Mouse (Mus musculus) ES-CJ7 (cell line): ENCODE results near the gene Ice1.

Experiments
- DNase-seq: peaks from one replicate; pipeline ENCODE4 v3.0.0; 2011; ENCODE audit warnings: low read depth, low spot score

Gene Ice1

GRCm38 (mm10) chr13:70637282-70637661 lies at the start of gene Ice1:
Gene Ice1 (minus strand): TSS chr13:70637634.
- peak; percentile 41 for DNase-seq

DNA sequence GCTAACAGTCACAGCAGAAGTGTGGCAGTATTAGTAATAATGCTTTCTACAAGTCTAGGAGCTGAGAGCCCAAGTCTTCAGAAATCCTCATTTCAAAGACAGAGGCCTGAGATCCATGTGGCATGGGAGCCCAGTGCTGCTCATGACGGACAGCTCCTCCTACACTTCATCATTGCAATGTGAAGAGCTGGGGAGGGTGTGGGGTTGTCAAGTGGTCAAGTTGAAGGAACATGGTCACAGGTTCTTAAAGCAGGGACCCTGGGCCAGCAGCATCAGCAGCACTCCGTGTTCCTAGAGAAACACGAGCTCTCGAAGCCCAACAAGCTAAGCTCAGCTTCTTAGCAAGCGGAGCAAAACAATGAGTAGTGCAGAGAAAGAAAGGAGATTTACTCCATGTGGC lies 48.4 kb upstream of the Ice1 start:
- no peak for DNase-seq

DNA sequence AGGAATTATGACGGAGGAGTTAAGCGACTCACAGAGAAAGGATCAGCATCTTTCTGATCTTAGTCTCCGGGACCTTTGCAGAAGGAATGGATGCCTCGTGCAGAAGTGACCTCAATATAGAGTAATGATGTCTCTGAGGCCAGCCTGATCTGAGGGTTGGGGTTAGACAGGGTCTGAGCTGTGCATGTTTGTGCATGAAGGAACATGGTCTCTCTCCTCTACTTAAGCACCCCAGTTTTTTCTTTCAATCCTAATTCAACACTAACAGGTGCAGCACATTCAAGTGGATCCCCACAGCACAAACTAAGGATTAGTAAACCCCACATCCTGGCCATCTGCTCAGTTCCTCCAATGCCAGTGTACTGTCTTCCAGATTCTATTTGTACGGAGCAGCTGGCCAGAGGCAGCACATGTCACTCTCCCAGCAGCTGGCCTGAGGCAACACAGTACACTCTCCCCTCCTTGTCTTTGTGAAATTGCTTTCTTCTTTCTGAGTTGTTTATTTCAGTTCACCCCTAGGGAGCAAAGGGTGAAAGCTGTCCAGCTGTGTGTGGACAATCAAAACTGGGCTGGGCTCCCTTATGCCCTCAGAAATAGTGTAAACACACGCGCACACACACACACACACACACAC lies 47.7 kb upstream of the Ice1 start:
- no peak for DNase-seq

DNA sequence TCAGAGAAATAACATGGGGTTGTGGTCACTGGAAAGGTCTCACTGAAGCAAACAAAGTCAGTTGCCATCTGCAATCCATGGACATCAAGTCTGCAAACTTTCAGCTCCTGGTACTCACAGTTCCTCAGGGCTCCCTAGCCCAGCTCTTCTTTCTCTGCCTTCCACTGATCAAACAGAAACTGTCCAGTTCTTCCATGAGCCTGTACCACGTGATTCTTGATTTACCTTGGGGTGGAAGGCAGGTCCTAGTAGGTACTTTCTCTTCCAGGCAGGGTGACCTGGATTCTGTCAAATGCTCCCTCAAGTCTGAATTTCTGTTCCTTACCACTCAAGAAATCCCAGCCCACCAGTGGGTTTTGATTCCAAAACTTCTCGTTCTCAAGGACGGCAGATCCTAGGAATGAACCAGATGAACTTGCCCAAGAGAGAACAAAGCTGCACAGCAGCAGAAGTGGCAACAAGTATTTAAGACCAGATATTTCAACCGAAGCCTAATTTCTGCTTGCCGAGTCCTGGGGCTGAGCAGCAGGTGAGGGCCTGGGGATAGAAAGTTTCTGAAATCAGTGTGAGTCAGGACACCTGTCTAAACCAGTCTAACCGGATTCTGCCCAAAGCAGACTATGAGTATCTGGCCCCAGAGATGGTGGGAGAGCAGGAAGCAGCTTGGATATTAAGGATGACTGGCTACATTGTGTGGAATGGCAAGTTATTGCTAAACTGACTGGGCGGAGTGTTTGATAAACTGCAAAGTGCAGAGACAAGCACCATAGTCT lies 44.2 kb upstream of the Ice1 start:
- DNase-seq, result no peak

DNA sequence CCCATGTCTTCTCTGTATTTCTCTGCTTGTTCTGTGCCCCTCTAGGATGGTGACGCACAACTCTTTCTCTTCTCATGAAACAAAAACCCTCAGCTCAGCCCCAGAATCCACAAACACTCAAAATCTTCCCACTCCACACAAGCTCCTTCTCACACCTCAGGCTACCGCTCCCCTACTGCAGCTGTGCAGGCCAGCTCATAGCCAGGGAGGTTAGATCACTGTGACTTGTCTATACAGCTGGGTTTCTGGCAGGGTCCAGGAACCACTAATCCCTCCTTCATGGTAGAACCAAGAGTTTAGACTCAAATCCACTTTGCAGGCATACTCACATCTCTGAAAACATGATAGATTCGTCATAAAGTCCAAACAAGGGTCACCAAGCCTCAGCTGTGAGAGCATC lies 42.9 kb upstream of the Ice1 start:
- no peak for DNase-seq

- DNase-seq, result no peak
Observed at GRCm38 (mm10) chr13:70677689-70678088, 40.3 kb upstream of the Ice1 start.

- DNase-seq, result no peak
Observed at GRCm38 (mm10) chr13:70676243-70677183, 39.1 kb upstream of the Ice1 start.

- DNase-seq, result no peak
Observed at GRCm38 (mm10) chr13:70674998-70675397, 37.6 kb upstream of the Ice1 start.

GRCm38 (mm10) chr13:70670080-70670479 lies 32.6 kb upstream of the Ice1 start:
- no peak for DNase-seq

- no peak for DNase-seq
Observed at GRCm38 (mm10) chr13:70659715-70660114, 22.3 kb upstream of the Ice1 start.

GRCm38 (mm10) chr13:70656741-70657140 lies 19.3 kb upstream of the Ice1 start:
- no peak for DNase-seq

DNA sequence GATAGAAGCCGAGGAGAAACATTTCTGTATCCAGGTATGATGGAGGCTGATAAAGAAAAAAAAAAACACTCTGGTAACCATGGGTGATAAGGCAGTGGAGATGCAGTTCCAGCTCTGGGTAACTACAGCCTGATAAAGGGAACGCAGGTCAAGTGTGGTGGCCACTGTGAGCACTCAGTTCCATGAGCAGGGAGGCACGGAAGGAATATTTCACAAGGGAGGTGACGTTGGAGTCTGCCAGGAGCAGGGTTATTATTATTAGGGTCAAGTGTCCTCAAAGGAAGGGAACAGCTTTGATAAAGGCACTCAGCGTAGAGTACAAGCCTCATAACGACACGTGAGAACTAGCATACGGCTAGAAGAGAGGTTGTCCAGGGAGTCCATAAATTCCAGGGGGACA lies 18.9 kb upstream of the Ice1 start:
- DNase-seq, result no peak

- no peak for DNase-seq
Observed at GRCm38 (mm10) chr13:70655570-70655969, 18.1 kb upstream of the Ice1 start.

DNA sequence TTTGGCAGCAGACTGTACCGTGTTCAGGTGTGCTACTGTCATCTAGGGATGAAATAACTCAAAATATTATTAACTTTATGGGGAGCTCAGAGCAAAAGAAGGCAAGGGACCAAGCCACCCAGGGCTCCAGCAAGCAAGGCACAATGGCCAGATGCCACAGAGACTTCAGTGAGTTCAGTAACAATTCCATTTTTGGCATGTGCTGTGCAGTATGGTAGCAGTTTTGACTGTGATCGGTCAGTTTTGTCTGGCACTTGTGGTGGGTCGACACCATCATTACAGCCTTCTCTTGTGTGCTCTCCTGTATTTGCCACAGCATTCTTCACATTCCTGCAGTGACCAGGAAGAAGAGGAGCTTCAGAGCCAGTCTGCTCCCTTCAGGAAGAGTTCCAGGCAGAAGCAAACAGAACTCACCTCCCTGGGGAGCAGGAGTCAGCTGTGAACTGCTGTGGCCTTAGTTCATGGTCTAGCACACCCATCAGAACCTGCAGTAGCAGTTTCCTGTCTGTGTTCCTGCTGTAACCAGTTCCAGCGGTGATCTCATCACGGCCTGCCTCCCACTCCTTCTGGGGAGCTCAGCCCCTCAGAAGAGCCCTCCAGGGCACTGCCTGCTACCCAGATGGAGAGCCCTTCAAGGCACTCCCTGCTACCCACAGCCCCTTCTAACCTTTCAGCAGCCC lies 16.8 kb upstream of the Ice1 start:
- no peak for DNase-seq

- no peak for DNase-seq
Observed at GRCm38 (mm10) chr13:70653457-70653856, 16.0 kb upstream of the Ice1 start.

- DNase-seq, result no peak
Observed at GRCm38 (mm10) chr13:70650011-70650436, 12.6 kb upstream of the Ice1 start.

DNA sequence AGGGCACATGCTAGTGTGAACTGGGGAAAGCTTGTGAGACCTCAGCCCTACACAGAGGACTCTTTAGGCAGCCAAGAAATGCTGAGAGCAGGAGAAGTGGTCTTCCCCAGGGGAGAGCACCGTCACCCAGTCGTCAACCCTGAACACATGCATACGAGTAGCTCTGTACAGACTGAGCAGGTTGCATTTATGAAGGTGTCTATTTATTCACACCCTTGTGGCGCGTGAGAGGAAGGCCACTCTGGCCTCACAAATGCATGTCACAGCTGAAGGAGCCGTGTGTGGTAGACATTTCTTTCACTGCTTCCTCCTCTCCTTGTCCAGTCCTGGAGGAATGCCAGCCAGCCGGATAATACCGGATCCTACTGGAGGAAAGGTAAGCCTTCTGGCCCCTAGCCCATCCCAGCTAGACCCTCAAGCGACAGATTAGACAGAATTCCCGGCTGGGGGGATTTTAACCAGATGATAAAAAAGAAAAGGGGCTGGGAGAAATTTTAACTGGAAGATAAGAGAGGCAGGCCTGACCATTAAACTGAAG lies 8.6 kb upstream of the Ice1 start:
- DNase-seq, result no peak

GRCm38 (mm10) chr13:70644083-70644462 lies 6.6 kb upstream of the Ice1 start:
- DNase-seq, result no peak

- peak; percentile 72 for DNase-seq
Observed at GRCm38 (mm10) chr13:70643408-70644082, 6.1 kb upstream of the Ice1 start.

DNA sequence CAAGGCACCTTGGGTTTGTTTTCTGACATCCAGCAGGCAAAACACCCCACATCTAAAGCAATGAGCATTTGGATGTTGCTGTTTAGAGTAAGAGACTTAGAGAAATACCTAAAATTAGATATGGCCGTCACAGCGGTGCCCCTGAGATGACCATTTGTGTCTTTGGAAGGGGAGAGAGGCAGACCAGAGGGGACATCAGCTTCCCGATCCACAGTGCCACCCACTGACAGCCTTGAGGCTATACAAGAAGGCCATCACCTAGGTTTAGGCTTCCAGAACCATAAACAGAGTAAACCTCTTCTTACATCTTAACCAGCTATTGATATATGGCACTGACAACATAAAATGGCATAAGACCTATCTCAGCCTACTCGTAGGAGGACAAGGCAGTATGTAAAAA lies 4.5 kb upstream of the Ice1 start:
- DNase-seq, result no peak

- no peak for DNase-seq
Observed at GRCm38 (mm10) chr13:70641381-70641780, 3.9 kb upstream of the Ice1 start.
